ENCODE assay signal across 35 mouse cellular contexts in genomic region chr4:153074590-153074989, GRCm38 (mm10).
"Had no signal": no experiment of that assay in that cellular context is flagged by ENCODE, and none has a peak within 500 bp of the region (broad histone marks: within the 10 kb centered on the region; RNA-seq: fewer than 3 reads in every experiment).

No protein-coding gene starts in this region.

- H3K27me3 ChIP-seq: heart, embryonic 12.5 days; hindbrain, embryonic 13.5 days; hindbrain, embryonic 15.5 days; intestine, embryonic 15.5 days; kidney, embryonic 15.5 days had no signal

- H3K4me3 ChIP-seq: heart, adult 2 months; heart, embryonic 10.5 days; heart, embryonic 12.5 days; heart, embryonic 13.5 days; heart, embryonic 15.5 days; hindbrain, embryonic 10.5 days; hindbrain, embryonic 12.5 days; hindbrain, embryonic 13.5 days; hindbrain, embryonic 15.5 days; intestine, embryonic 15.5 days; kidney, embryonic 15.5 days; layer of hippocampus, adult 2 months had no signal

- ATAC-seq: hindbrain, embryonic 16.5 days; hindbrain, postnatal 0 days; inflammation-experienced regulatory T-cells, adult 6 months; intestine, embryonic 15.5 days; intestine, embryonic 16.5 days; intestine, postnatal 0 days had no signal

- H3K27ac ChIP-seq: heart, adult 2 months; heart, embryonic 10.5 days; heart, embryonic 13.5 days; heart, embryonic 15.5 days; hindbrain, embryonic 10.5 days; hindbrain, embryonic 12.5 days; hindbrain, embryonic 13.5 days; hindbrain, embryonic 14.5 days; hindbrain, embryonic 15.5 days; hindbrain, postnatal 0 days; intestine, embryonic 15.5 days; kidney, embryonic 15.5 days; kidney, postnatal 0 days; layer of hippocampus, adult 2 months had no signal

- H3K4me1 ChIP-seq: heart, embryonic 10.5 days; heart, embryonic 12.5 days; heart, embryonic 13.5 days; heart, embryonic 15.5 days; intestine, embryonic 15.5 days had no signal

- H3K9me3 ChIP-seq: heart, embryonic 10.5 days; heart, embryonic 12.5 days; heart, embryonic 13.5 days; heart, embryonic 15.5 days; hindbrain, embryonic 10.5 days; hindbrain, embryonic 12.5 days; hindbrain, embryonic 13.5 days; hindbrain, embryonic 15.5 days; intestine, embryonic 15.5 days; kidney, embryonic 15.5 days had no signal

- H3K4me2 ChIP-seq: heart, embryonic 11.5 days; heart, embryonic 12.5 days; heart, embryonic 13.5 days; heart, embryonic 15.5 days; hindbrain, embryonic 12.5 days; hindbrain, embryonic 13.5 days; hindbrain, embryonic 14.5 days; hindbrain, embryonic 15.5 days; intestine, embryonic 15.5 days; kidney, embryonic 15.5 days had no signal

- H3K9ac ChIP-seq: heart, embryonic 12.5 days; heart, embryonic 13.5 days; heart, embryonic 15.5 days; hindbrain, embryonic 12.5 days; hindbrain, embryonic 13.5 days; hindbrain, embryonic 14.5 days; hindbrain, embryonic 15.5 days; intestine, embryonic 15.5 days; kidney, embryonic 15.5 days had no signal

- H3K36me3 ChIP-seq: heart, embryonic 10.5 days; heart, embryonic 12.5 days; heart, embryonic 13.5 days; heart, embryonic 15.5 days; hindbrain, embryonic 10.5 days; hindbrain, embryonic 12.5 days; hindbrain, embryonic 13.5 days; hindbrain, embryonic 15.5 days; intestine, embryonic 15.5 days; kidney, embryonic 15.5 days had no signal

- DNase-seq: heart, adult 2 months; heart, postnatal 10 days; heart, postnatal 14 days; heart, postnatal 36 days; heart, postnatal 4 days; kidney, adult 11 months; kidney, adult 18-20 months; kidney, adult 2 months; kidney, adult 8-10 months; kidney, adult 9 months; kidney, postnatal 10 days; kidney, postnatal 14 days; kidney, postnatal 25 days; kidney, postnatal 36 days; kidney, postnatal 4 days; layer of hippocampus, adult 9-11 months had no signal
